Mouse (Mus musculus) heart, embryonic 16.5 days (tissue): ENCODE data around the gene Adcyap1. TPM values are rescaled to one million over a fixed set of nuclear protein-coding genes. Genes with fewer than 3 reads are reported as not detected.
A peak's percentile ranks its signal among the peaks of the same experiment; 100 is the strongest.

ENCODE experiments used
- ATAC-seq: fragments of 200-750 bp; cut with Nextera tagmentation; replicated peaks from 2 replicates; pipeline ENCODE4 v1.8.0; 2017; ENCODE audit warnings: moderate number of reproducible peaks; ENCODE audit not compliant: insufficient read depth, low FRiP score; ENCODE audit errors: extremely low read depth
- H3K27ac ChIP-seq: fragments of 300-500 bp; sonication (generic); 2 replicates; pipeline ENCODE4 v1.5.1; 2014; ENCODE audit warnings: mild to moderate bottlenecking, low read length, control low read depth, moderate library complexity
- H3K27me3 ChIP-seq: fragments of 300-500 bp; sonication (generic); 2 replicates; pipeline ENCODE4 v1.6.1; 2014; ENCODE audit warnings: low read length, mixed read lengths; ENCODE audit not compliant: control insufficient read depth, insufficient read depth
- H3K36me3 ChIP-seq: fragments of 300-500 bp; sonication (generic); 2 replicates; pipeline ENCODE4 v1.6.1; 2014; ENCODE audit not compliant: control insufficient read depth, insufficient read depth
- H3K4me1 ChIP-seq: fragments of 300-500 bp; sonication (generic); 2 replicates; pipeline ENCODE4 v1.6.1; 2014; ENCODE audit warnings: low read length, mixed read lengths; ENCODE audit not compliant: control insufficient read depth, insufficient read depth
- H3K4me2 ChIP-seq: fragments of 300-500 bp; sonication (generic); 2 replicates; pipeline ENCODE4 v1.6.1; 2014; ENCODE audit warnings: low read depth, mild to moderate bottlenecking, control low read depth, low read length
- H3K4me3 ChIP-seq: fragments of 300-500 bp; sonication (generic); 2 replicates; pipeline ENCODE4 v1.5.1; 2014; ENCODE audit warnings: mild to moderate bottlenecking, control low read depth, low read length
- H3K9ac ChIP-seq: fragments of 300-500 bp; sonication (generic); 2 replicates; pipeline ENCODE4 v1.6.1; 2014; ENCODE audit warnings: low read length, control low read depth
- H3K9me3 ChIP-seq: fragments of 300-500 bp; sonication (generic); replicated peaks from 2 replicates; pipeline ENCODE4 v1.6.1; 2016; ENCODE audit warnings: low read length; ENCODE audit not compliant: control insufficient read depth
- WGBS: fragments of 180-500 bp; shearing (Covaris S2); extraction: QIAGEN DNeasy Blood & Tissue Kit; methylation state at CpG from one replicate; pipeline ENCODE4 v1.1.7; 2014; 5-methylcytosine and 5-hydroxymethylcytosine counted together
- polyA plus RNA-seq: library from polyadenylated mRNA; unstranded; fragments of >200 nt; fragmentation: Nextera tagmentation; extraction: Ambion mirVana; gene quantifications from 2 replicates; pipeline ENCODE4 v1.2.1, GENCODE M21; 2015

Gene Adcyap1
- polyA plus RNA-seq, 1 experiment from 2014 or later: not detected

DNA sequence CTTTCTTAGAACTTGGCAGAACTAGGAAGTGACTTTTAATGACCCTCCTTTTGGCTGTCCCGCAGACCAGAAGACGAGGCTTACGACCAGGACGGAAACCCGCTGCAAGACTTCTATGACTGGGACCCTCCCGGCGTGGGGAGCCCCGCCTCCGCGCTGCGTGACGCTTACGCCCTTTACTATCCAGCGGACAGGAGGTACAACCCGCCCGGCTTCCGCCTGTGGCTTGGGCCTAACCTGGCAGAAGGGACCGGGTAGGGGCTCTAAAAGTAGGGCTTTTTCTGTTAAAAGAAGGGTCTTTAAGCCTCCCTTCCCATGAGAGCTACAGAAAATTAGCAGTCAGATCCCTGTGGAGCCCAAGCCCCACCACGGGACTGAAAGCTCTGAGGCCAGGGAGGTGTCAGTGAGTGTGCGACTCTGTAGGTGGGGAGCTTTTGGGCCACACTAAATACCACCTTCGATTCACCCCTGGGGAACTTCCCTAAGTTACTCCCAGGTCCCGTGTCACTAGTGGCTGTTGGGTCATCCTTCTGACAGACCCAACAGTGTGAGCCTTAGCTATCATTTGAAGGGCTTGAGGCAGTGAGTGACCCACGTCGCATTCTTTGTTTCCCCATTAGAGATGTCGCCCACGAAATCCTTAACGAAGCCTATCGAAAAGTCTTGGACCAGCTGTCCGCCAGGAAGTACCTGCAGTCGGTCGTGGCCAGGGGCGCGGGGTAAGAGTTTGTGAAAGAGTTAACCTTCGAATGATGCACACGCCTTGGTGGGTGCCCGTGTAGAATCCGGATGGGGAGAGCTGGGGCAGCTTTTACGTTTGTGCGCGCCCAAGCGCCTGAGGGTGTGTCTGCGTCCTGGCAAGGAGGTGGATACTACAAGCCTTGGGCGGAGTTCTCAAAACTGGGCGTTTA lies 3.6 kb downstream of the Adcyap1 start:
- H3K4me1 ChIP-seq: peaks cover 7% of the 10 kb centered on the region
- 1% methylated on average over 44 of the region's 44 CpGs for WGBS
- peak overlapping the region; percentile 24 for H3K4me3 ChIP-seq
- H3K4me2 ChIP-seq: peak overlapping the region; percentile 47
- no peaks in the 10 kb centered on the region for H3K9me3 ChIP-seq
- H3K27me3 ChIP-seq: peaks cover 71% of the 10 kb centered on the region
- H3K27ac ChIP-seq: no peak overlapping the region
- no peak for ATAC-seq
- no peaks in the 10 kb centered on the region for H3K36me3 ChIP-seq
- no peak overlapping the region for H3K9ac ChIP-seq

GRCm38 (mm10) chr17:93203076-93204031 lies 4.5 kb downstream of the Adcyap1 start:
- H3K9me3 ChIP-seq: no peaks in the 10 kb centered on the region

DNA sequence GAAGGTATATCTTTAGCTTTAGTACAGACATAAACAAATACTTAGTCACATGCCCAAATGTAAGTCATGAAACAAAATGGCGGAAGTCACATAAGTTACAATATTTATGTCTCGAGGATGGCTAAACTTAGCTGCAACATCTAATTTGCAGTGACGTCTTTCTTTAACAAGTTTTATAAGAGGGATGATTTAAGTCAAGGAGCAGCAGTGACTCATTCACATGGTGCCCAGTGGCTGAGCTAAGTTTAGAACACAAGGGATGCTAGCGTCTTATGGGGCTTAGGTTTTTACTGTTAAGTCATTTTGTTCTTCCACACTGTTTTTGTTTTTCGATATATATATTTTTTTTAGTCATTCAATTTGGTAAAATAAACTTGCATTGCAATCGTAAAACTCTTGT lies 19.0 kb downstream of the Adcyap1 start:
- Histone ChIP-seq H3K4me1 (no peaks in the 10 kb centered on the region), H3K9ac (no peak overlapping the region), H3K27me3 (no peaks in the 10 kb centered on the region), H3K4me2 (no peak overlapping the region), H3K36me3 (no peaks in the 10 kb centered on the region), H3K27ac (no peak overlapping the region), H3K9me3 (no peaks in the 10 kb centered on the region), H3K4me3 (no peak overlapping the region)
- ATAC-seq: no peak
- WGBS: 73% methylated on average over 6 of the region's 6 CpGs

More at GRCm38 (mm10) chr17:93203076-93204031, 4.5 kb downstream of the Adcyap1 start:
- no peak overlapping the region for H3K27ac ChIP-seq
- H3K4me1 ChIP-seq: peaks cover 7% of the 10 kb centered on the region
- WGBS: under 1% methylated on average over 34 of the region's 34 CpGs
- ATAC-seq: no peak
- peak overlapping the region; percentile 47 for H3K4me2 ChIP-seq
- H3K27me3 ChIP-seq: peaks cover 65% of the 10 kb centered on the region
- H3K36me3 ChIP-seq: no peaks in the 10 kb centered on the region
- peak overlapping the region; percentile 24 for H3K4me3 ChIP-seq
- no peak overlapping the region for H3K9ac ChIP-seq

DNA sequence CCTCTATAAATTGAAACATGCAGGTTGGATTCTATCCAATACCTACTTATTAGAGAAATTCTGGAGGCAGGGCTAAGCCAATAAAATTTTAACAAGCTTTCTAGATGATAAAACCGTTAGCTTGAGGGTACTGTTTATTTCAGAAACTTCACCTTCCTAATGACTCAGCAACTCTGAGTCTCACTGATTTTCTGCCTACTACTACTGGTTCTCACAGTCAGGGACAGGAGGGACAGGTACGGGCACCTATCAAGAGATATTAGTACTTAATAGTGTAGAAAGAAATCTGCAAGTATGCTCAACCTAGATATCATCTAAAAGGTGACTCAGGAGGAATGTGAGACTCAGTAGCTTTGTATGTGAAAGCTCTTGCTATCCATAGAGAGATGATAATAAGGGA lies 19.8 kb downstream of the Adcyap1 start:
- H3K27ac ChIP-seq: no peak overlapping the region
- no peaks in the 10 kb centered on the region for H3K27me3 ChIP-seq
- no peaks in the 10 kb centered on the region for H3K36me3 ChIP-seq
- no peaks in the 10 kb centered on the region for H3K4me1 ChIP-seq
- 57% methylated on average over 2 of the region's 2 CpGs for WGBS
- H3K4me3 ChIP-seq: no peak overlapping the region
- H3K4me2 ChIP-seq: no peak overlapping the region
- H3K9me3 ChIP-seq: no peaks in the 10 kb centered on the region
- ATAC-seq: no peak
- H3K9ac ChIP-seq: no peak overlapping the region

DNA sequence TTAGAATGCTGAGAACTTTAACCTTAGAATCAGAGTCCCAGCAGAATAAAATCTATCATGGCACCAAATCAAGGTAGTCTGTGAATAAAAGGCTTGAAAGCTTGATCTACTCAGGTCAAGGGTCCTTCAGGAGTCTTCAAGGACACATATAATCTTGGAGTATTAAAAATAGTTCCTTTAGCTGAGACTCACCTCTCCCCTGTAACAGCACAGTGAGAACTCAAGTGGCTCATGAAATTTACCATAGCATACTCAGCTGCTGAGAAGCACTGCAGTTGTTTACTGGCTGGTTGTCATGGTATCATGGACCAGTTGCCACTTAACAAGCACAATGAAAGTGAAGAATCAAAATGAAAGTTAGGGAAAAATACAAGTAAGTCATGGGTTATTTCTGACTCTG lies 38.5 kb downstream of the Adcyap1 start:
- Histone ChIP-seq H3K4me1 (no peaks in the 10 kb centered on the region), H3K9ac (no peak overlapping the region), H3K9me3 (no peaks in the 10 kb centered on the region; the same call in 1 of the 2 replicates), H3K36me3 (no peaks in the 10 kb centered on the region), H3K27me3 (no peaks in the 10 kb centered on the region), H3K4me3 (no peak overlapping the region), H3K27ac (no peak overlapping the region), H3K4me2 (no peak overlapping the region)
- no peak for ATAC-seq
